Mouse (Mus musculus) retina, postnatal 1 day (tissue): ENCODE measurements at regions not wholly inside any gene's neighbourhood (a gene's known extent, or its start where the extent isn't known, plus 50 kb on each side); places are given as distances from the start of the nearest gene placed in this dataset.
"Not testable (repeated sequence)": the region's sequence is repeated elsewhere in the genome, so short reads cannot be mapped to it uniquely, and the experiment has no call there.

Experiments
- DNase-seq: peaks from one replicate; pipeline ENCODE4 v3.0.0-alpha.2; 2012

DNA sequence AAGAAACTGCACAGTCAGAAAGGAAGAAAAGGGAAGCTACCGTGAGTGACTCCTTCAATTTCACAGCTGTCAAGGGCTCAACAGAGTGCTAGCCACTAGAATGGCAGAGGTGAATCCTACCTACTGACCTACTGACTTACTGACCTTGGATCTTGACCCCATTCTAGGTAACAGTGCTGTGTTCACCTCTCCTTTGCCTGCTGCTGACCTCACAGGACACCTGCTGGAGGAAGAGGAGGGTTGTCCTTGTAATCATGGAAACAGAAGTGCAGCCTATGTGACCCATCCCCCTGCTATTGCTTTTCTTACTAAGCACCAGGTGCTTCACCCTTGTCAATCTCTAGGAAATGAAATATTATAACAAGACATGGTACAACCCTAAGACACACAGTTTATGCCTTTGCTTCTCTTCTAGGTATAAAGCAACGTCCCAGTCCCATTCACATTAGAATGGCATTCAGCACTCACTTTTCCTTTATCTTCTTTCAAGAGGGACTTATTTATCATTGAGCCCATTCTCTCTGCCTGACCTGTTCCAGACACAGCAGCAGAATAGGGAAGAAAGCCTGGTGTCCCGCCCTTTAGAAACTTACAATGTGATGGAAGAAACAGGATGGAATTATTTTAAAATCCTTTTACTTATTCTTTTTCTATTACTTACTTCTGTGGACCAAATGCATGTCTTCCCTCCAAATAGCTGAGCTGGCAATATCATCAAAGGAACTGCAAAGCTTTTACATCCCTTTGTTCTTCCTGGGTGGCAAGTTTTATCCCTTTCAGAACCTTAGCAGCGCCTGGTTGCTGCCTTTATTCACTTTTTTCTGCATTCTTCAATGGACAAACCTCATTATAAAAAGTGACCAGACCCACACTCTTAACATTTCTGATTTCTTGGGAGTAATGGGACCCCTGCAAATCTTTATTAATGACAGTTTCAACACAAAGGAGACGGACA is 176.5 kb downstream of the Alg10b start:
- peak; percentile 20 for DNase-seq

DNA sequence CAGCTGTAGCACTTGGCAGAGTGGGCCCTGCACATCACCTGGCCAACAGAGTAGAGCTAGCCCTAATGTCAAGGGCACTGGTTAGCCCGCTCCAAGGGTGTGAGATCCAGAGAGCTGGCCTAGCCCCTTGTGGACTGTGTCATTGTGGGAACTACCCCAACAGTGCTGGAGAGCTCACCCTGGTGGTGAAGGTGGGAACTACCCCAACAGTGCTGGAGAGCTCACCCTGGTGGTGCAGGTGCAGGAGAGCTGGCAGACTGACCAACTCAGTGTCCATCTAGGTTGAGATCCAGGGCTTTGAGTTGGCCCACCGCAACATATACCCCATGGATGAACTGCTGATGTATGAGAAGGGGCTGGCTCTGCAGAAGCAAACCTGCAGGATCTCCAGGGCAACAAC is 196.7 kb downstream of the Alg10b start:
- no peak for DNase-seq

DNA sequence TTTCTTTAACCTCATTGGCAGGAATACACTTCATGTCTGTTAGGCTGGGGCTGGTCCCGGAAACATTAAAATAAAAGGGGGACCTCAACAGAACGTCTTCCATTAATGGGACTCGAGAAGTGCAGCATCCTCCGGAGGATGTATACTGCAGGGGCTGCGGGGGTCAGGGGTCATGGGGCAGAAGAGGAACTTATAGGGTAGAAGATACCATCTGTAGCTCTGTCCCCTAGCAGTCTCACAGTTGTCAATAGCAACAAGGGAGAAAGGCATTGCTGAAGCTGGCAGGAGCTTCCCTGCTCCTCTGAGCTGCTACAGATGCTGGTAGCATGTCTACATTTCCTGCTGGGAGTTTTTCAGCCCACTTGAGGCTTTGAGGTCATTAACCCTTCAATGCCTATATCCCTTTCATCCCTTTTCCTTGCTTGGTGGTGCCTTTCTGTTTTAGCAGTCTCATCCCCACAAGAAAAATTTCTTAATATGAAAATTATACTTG is 198.1 kb downstream of the Alg10b start:
- DNase-seq = peak; percentile 26

DNA sequence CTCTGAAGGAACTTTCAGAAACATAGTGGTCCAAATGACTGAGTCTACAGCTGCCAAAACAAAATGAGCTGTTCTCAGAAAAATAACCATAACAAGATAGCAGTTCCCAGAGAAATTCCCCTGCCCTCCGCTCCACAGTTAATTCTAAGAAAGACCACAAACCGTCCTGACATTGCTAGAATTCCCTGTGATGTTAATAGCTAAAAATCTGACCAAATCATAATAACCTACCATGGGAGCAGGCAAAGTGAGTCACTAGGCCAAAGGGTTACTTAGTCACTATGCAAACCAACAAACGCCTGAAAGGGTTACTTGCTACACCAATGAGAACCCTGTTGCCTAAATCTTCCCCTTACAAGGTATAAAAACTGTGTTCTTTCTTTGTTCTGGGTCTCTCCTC is 206.9 kb downstream of the Alg10b start:
- DNase-seq = not testable (repeated sequence)

DNA sequence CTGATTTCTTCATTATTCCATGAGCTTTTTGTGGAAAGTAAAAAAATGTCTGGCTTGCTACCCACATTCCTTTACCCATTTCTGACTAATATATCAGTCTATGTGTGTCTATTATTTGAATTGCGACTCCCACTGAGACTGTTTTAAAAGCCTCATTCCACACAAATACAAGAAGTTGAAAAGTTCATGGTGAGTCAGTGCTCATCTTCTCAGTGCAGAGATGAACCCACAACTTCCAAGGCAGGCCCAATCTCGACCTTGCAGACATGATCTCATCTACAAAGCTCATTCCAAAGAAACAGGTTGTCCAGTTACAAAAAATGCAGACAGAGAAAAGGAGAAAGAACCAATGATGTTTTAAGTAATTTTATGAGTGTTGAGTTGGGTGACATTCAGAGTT is 208.0 kb downstream of the Alg10b start:
- no peak for DNase-seq

DNA sequence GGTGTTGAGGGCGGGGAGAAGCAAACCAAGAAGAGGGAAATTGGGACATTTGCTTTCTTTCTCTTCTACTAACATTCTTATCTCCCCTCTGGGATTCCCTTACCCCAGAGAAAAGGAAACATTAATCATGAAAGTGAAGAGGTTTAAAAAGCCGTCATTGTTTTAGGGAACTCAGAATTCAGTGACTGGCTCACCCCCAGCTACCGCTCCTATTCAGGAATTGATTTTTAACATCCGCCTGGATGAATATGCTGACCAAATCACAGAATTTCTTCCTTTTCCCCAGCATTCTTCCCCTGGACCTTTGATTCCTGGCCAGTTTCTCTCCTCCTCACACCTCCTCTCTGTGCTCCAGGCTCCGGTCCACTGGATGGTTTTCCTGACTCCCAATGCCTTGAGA is 211.2 kb downstream of the Alg10b start:
- DNase-seq = no peak
